Mouse (Mus musculus): Measurements from ENCODE around the gene Usp42.

- TF ChIP-seq CHD2 (IDR thresholded peaks at IDR 0.05; ENCODE audit: low read depth, low read length) (no peak), MAFK (IDR thresholded peaks at IDR 0.05; ENCODE audit: insufficient read depth, low read depth, low read length) (no peak), HCFC1 (IDR thresholded peaks at IDR 0.05; ENCODE audit: borderline replicate concordance, insufficient read depth, low read length) (no peak), ZC3H11A (IDR thresholded peaks at IDR 0.05; ENCODE audit: borderline replicate concordance, low read depth, low read length) (no peak), ZNF384 (IDR thresholded peaks at IDR 0.05; ENCODE audit: low read depth, low read length) (no peak)
Measured at GRCm38 (mm10) chr5:143663074-143663687, 68.9 kb downstream of the Usp42 start.
